Mouse (Mus musculus): ENCODE results near the gene Foxs1. TPM values are rescaled to one million over a fixed set of nuclear protein-coding genes. Genes with fewer than 3 reads are reported as not detected.

The Foxs1 gene
- polyA plus RNA-seq, 1 experiment, result 1.3 TPM

DNA sequence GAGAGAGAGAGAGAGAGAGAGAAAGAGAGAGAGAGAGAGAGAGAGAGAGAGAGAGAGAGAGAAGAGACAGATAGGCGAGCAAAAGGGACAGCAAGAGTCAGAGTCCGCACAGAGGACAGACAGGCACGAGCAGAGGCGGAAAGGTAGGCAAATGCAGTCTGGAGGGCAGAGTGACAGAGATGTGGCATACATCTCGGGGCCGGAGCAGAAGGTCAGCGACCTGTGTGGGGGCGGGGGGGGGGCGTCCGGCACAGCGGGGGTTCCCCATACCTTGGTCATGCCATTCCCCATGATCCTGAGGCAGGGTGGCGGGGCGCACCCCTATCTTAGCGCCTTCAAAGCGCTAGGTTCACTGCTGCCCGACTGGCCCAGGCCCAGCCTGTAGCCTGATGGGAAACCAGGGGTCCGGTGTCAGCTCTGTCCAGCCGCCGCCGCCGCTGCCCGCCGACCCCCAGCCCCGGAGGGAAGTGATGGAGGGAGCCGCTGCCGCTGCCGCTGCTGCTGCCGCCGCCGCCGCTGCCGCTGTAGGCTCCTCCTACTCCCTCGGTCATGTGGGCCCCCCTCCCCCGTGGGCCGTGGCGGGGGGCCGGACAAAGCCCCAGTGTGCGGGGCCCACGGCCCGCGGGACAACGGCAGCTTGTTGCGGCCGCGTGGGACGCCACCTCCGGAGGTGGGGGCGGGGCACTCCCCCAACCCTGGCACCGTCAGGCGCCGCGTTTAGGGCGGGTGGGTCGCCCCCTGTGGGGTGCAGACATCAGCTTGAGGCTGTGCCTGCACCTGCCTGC lies 18.2 kb upstream of the Foxs1 start, which contains the start of gene Dusp15:
Gene Dusp15 (minus strand): TSS at position 634 of the 785 bp plus-strand sequence.
- WGBS, result 3% methylated on average over 54 of the region's 54 CpGs
- Histone ChIP-seq H3K4me1 (ENCODE audit: control insufficient read depth, insufficient read depth, insufficient read length, low read length) (no peaks in the 10 kb centered on the region), H3K27ac (ENCODE audit: insufficient read depth, low read depth, low read length) (no peak within 1 kb of the TSS), H3K36me3 (ENCODE audit: control insufficient read depth, insufficient read depth, low read length) (no peaks in the 10 kb centered on the region), H3K4me3 (ENCODE audit: low read depth, low read length) (peak within 1 kb of the TSS; percentile 51), H3K27me3 (ENCODE audit: control insufficient read depth, insufficient read depth, low read length) (peaks cover 25% of the 10 kb centered on the region)
- TF ChIP-seq POLR2A (IDR thresholded peaks at IDR 0.05; ENCODE audit: low read depth, low read length) (no peak), CTCF (IDR thresholded peaks at IDR 0.05; ENCODE audit: extremely low read depth, insufficient read length, insufficient replicate concordance, low read depth, low read length) (no peak)

DNA sequence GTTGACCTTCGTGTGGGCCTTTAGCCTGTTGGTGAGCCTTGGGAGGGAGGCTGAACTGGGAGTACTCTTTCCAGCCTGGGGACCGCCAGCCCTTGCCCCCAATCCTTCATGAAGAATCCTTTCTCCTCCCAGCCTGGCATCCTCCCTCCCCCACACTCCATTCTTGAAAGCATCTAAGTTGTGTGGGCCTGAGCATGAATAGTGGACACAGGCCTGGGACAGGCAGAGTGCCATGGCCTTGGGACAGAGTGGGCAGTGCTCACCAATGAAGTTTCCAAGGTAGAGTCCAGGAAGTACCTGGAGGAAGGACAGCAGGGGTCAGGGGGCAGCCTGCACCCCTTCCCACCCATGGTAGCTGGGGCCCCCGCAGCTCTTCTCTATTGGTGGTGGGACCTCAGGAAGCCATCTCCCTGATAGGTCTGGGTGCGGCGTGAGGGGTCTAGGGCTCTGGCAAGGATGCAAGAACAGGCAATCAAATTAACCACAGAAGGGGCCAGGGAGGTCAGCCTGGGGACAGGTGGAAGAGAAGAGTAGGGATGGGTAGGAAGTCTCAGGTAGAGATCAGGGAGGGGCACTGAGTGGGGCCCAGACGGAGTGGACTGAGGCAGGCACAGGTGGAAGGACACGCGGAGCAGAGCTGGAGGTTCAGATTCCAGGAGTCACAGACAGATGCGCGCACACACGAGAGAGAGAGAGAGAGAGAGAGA lies 17.5 kb upstream of the Foxs1 start:
- Histone ChIP-seq H3K36me3 (ENCODE audit: control insufficient read depth, insufficient read depth, low read length) (no peaks in the 10 kb centered on the region), H3K27ac (ENCODE audit: insufficient read depth, low read depth, low read length) (no peak overlapping the region), H3K4me3 (ENCODE audit: low read depth, low read length) (no peak overlapping the region), H3K4me1 (ENCODE audit: control insufficient read depth, insufficient read depth, insufficient read length, low read length) (no peaks in the 10 kb centered on the region), H3K27me3 (ENCODE audit: control insufficient read depth, insufficient read depth, low read length) (peaks cover 25% of the 10 kb centered on the region)
- no peak for TF ChIP-seq POLR2A (IDR thresholded peaks at IDR 0.05; ENCODE audit: low read depth, low read length)
- TF ChIP-seq CTCF (IDR thresholded peaks at IDR 0.05; ENCODE audit: extremely low read depth, insufficient read length, insufficient replicate concordance, low read depth, low read length), result no peak
- 39% methylated on average over 11 of the region's 11 CpGs for WGBS

DNA sequence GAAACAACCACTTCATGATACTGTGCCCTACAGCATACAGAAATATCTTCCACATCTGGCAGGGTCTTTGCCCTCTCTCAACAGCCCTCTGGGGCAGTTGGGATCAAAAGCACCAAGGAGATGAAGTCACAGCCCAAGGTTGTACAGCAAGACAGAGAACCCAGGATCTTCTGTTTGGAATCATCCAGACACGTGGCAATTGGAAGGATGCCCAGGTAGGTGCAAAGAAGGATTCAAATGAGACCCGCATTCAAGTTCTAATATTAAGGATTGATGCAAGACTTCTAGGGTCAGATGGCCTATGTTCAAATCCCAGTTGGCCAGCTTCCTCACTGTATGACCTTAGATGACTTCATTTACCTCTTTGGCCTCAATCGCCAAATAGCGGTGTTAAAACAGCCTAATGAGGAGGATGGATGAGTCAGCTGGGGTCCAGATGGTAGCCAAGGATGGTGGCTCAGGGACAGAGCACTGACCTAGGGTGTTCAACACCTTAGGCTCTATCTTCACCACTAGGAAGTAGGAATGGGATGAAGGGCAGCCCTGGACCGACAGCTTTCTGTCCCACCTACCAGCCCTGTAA lies 15.5 kb upstream of the Foxs1 start:
- Histone ChIP-seq H3K36me3 (ENCODE audit: control insufficient read depth, insufficient read depth, low read length) (no peaks in the 10 kb centered on the region), H3K4me1 (ENCODE audit: control insufficient read depth, insufficient read depth, insufficient read length, low read length) (no peaks in the 10 kb centered on the region), H3K27ac (ENCODE audit: insufficient read depth, low read depth, low read length) (no peak overlapping the region), H3K27me3 (ENCODE audit: control insufficient read depth, insufficient read depth, low read length) (peaks cover 29% of the 10 kb centered on the region), H3K4me3 (ENCODE audit: low read depth, low read length) (no peak overlapping the region)
- 81% methylated on average over 5 of the region's 5 CpGs for WGBS
- TF ChIP-seq POLR2A (IDR thresholded peaks at IDR 0.05; ENCODE audit: low read depth, low read length) (no peak), CTCF (IDR thresholded peaks at IDR 0.05; ENCODE audit: extremely low read depth, insufficient read length, insufficient replicate concordance, low read depth, low read length) (no peak)

DNA sequence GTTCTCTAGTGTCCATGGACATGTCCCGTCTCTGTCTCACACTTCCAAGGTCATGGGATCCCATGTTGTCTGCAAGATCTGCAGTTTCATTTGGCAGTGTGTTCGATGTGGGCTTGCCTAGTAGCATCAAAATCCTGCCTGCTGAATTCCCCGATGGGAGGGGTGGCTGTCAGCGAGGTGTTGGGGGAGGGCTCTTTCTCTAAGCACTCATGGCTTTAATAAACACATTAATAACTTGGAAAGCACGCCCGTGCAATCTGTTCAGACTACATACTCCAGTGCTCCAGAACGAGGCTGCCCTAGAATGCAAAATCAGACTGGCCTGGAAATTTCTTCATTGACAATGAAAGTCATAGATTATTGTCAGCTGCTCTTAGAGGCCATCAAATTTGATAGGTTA lies 14.1 kb upstream of the Foxs1 start:
- Histone ChIP-seq H3K36me3 (ENCODE audit: control insufficient read depth, insufficient read depth, low read length) (no peaks in the 10 kb centered on the region), H3K4me3 (ENCODE audit: low read depth, low read length) (no peak overlapping the region), H3K27ac (ENCODE audit: insufficient read depth, low read depth, low read length) (no peak overlapping the region), H3K27me3 (ENCODE audit: control insufficient read depth, insufficient read depth, low read length) (peaks cover 39% of the 10 kb centered on the region), H3K4me1 (ENCODE audit: control insufficient read depth, insufficient read depth, insufficient read length, low read length) (no peaks in the 10 kb centered on the region)
- WGBS, result 37% methylated on average over 7 of the region's 7 CpGs
- no peak for TF ChIP-seq POLR2A (IDR thresholded peaks at IDR 0.05; ENCODE audit: low read depth, low read length)
- TF ChIP-seq CTCF (IDR thresholded peaks at IDR 0.05; ENCODE audit: extremely low read depth, insufficient read length, insufficient replicate concordance, low read depth, low read length), result no peak

DNA sequence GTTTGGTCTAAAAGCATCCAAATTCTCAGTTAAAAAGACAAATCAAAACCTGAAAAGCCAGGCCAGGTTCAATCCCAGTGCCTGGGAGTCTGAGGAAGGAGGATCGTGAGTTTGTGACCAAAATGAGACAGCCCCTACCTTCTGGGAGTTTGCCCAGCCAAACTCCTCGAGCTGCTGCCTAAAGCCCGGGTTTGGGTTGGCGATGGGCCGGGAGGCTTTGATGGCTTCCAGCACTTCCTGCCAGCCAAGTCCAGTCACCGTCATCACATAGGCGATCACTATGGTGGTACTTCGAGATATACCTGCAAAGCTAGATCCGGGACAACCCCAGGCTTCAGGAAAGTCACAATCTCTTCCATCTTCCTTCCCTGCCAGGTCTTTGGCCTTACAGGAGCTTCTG lies 11.0 kb upstream of the Foxs1 start:
- H3K36me3 ChIP-seq (ENCODE audit: control insufficient read depth, insufficient read depth, low read length), result no peaks in the 10 kb centered on the region
- no peaks in the 10 kb centered on the region for H3K4me1 ChIP-seq (ENCODE audit: control insufficient read depth, insufficient read depth, insufficient read length, low read length)
- WGBS, result 64% methylated on average over 9 of the region's 9 CpGs
- H3K27ac ChIP-seq (ENCODE audit: insufficient read depth, low read depth, low read length), result no peak overlapping the region
- TF ChIP-seq CTCF (IDR thresholded peaks at IDR 0.05; ENCODE audit: extremely low read depth, insufficient read length, insufficient replicate concordance, low read depth, low read length), result no peak
- no peak overlapping the region for H3K4me3 ChIP-seq (ENCODE audit: low read depth, low read length)
- peaks cover 25% of the 10 kb centered on the region for H3K27me3 ChIP-seq (ENCODE audit: control insufficient read depth, insufficient read depth, low read length)

DNA sequence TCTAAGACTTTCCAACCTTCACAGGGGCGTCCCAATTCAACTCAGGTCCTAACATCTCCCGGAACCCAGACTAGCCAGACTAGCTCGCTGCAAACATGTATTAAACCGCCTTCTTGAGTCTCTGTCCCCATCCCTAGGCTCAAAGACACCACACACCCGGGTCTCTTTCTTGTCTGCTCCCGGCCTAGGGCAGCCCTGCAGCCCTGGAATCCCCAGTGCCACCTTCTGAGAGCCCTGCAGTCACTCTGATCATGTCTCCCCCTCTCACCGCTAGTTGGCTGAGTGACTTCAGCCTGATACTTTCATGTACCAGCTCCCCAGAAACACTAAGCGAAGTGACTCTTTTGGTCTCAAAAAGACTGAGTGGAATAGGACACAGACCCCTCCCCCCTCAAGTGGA lies 10.6 kb upstream of the Foxs1 start:
- Histone ChIP-seq H3K36me3 (ENCODE audit: control insufficient read depth, insufficient read depth, low read length) (no peaks in the 10 kb centered on the region), H3K27ac (ENCODE audit: insufficient read depth, low read depth, low read length) (no peak overlapping the region), H3K4me1 (ENCODE audit: control insufficient read depth, insufficient read depth, insufficient read length, low read length) (no peaks in the 10 kb centered on the region), H3K4me3 (ENCODE audit: low read depth, low read length) (no peak overlapping the region), H3K27me3 (ENCODE audit: control insufficient read depth, insufficient read depth, low read length) (peaks cover 25% of the 10 kb centered on the region)
- no peak for TF ChIP-seq CTCF (IDR thresholded peaks at IDR 0.05; ENCODE audit: extremely low read depth, insufficient read length, insufficient replicate concordance, low read depth, low read length)
- TF ChIP-seq POLR2A (IDR thresholded peaks at IDR 0.05; ENCODE audit: low read depth, low read length), result no peak
- 10% methylated on average over 8 of the region's 8 CpGs for WGBS

Data from small intestine, adult 2 months (tissue).